Mouse (Mus musculus): ENCODE results near the gene Kbtbd12.

The Kbtbd12 gene

DNA sequence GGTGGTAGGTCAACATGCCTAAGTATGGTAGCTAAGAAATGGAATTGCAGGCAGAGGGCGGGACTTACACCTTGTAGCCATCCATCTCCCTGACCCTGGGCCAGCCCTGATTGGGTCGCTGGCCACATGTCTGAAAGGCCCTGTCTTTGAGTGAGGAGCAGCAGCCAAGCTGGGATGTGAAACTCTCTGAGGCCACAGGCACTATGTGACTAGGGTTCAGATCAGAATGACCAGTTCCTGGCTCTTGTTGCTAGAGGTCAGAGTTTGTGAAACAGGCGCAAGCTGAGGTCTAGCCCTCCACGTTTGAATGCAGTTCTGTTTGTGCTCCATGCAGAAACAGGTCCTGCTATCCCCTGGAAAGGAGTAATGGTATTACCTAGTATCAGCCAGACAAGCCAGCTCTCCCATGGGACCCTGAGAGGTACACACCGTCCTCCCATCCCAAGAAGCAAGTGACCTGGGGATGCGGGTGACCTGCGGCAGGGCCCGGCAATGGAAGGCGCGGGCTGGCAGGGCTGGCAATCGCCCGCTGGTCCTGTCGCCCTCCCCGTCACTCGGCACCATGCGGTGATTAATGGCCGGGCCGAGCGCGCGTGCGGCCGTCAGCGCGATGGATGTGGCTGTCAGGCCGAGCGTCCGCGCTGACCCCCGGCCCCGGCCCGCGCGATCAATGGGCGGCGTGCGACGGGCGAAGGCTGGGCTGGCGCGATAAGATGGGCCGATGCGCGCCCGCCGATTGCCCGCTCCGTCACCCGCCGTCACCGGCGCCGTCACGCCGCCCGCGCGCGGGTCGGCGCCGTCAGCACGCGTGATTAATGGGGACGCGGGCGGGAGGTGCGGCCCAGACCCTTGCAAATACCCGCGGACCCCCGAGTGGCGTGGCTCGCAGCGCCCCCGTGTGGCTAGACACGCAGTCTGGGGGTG, 138.0 kb downstream of the Kbtbd12 start:
- DNase-seq: peak; percentile 76
